Mouse (Mus musculus) myocyte (in vitro differentiated cells): ENCODE measurements around the gene Fam196b.

Source experiments
- MAX ChIP-seq: IDR thresholded peaks from one replicate; pipeline ENCODE4 v1.6.1; 2011; ENCODE audit warnings: low read depth, mild to moderate bottlenecking, control low read depth
- MYOG ChIP-seq, 3 experiments: IDR thresholded peaks; one replicate each; pipeline ENCODE4 v1.6.1; 2011; ENCODE audit warnings: control low read depth in 2 of 3, low read depth in 2 of 3, mild to moderate bottlenecking in 2 of 3; ENCODE audit not compliant: insufficient read length in 2 of 3, control insufficient read depth in 1 of 3, insufficient read depth in 1 of 3
- POLR2A ChIP-seq: IDR thresholded peaks from one replicate; pipeline ENCODE4 v1.6.1; 2011; ENCODE audit warnings: low read depth, mild to moderate bottlenecking, control low read depth, moderate library complexity; ENCODE audit not compliant: insufficient read length
- SRF ChIP-seq: IDR thresholded peaks from one replicate; pipeline ENCODE4 v1.6.1; 2011; ENCODE audit warnings: low read depth; ENCODE audit not compliant: control insufficient read depth, insufficient read length
- TCF12 ChIP-seq: IDR thresholded peaks from one replicate; pipeline ENCODE4 v1.6.1; 2011; ENCODE audit warnings: mild to moderate bottlenecking, control low read depth; ENCODE audit not compliant: poor library complexity, insufficient read depth, severe bottlenecking

- TF ChIP-seq POLR2A = no peak
- TF ChIP-seq MAX = no peak
- no peak for TF ChIP-seq TCF12
- no peak for TF ChIP-seq MYOG (IDR thresholded peaks at IDR 0.05; ENCODE audit: control insufficient read depth in 1 of 3, insufficient read depth in 1 of 3, insufficient read length in 2 of 3, low read depth in 2 of 3)
- TF ChIP-seq SRF = no peak
These were observed 112.6 kb downstream of the Fam196b start for GRCm38 (mm10) chr11:34427212-34427611.
